Mouse (Mus musculus) urinary bladder, adult 2 months (tissue): ENCODE measurements around the gene Clec4n. TPM values are rescaled to one million over a fixed set of nuclear protein-coding genes. Genes with fewer than 3 reads are reported as not detected.
"Not testable (repeated sequence)": the region's sequence is repeated elsewhere in the genome, so short reads cannot be mapped to it uniquely, and the experiment has no call there.

Experiments used
- DNase-seq: peaks from one replicate; pipeline ENCODE4 v3.0.0; 2022; ENCODE audit warnings: low spot score
- polyA plus RNA-seq: library from polyadenylated mRNA; depleted of rRNA; stranded (reverse); fragments of >200 nt; gene quantifications from 2 replicates; pipeline ENCODE4 v1.2.3, GENCODE M21; 2012; rRNA removed

The Clec4n gene
- polyA plus RNA-seq, 1 experiment = 5.2 TPM

- DNase-seq = no peak
Observed at GRCm38 (mm10) chr6:123292751-123293400, 63.2 kb downstream of the Clec4n start.

GRCm38 (mm10) chr6:123293509-123293908 lies 63.9 kb downstream of the Clec4n start:
- not testable (repeated sequence) for DNase-seq

Other genes starting within 250 kb of the Clec4n start
- 0.10 TPM in 1 of 2 replicates, not detected in the other for gene Clec4a4, start 239.5 kb upstream of the Clec4n start, polyA plus RNA-seq
- gene Clec4b1, start 179.9 kb upstream of the Clec4n start, polyA plus RNA-seq = 3.4 and 3.8 TPM in 2 replicates
- 9.3 TPM in 2 replicates for gene Clec4a2, start 123.4 kb upstream of the Clec4n start, polyA plus RNA-seq
- not detected in 2 replicates for gene Clec4b2, start 57.0 kb upstream of the Clec4n start, polyA plus RNA-seq
- gene Clec4d, start 32.3 kb downstream of the Clec4n start, polyA plus RNA-seq = 0.32 and 0.45 TPM in 2 replicates
- 0.07 and 0.18 TPM in 2 replicates for gene Clec4e, start 60.0 kb downstream of the Clec4n start, polyA plus RNA-seq
- gene Vmn2r19, start 78.5 kb downstream of the Clec4n start, polyA plus RNA-seq = not detected in 2 replicates
- gene Vmn2r20, start 188.3 kb downstream of the Clec4n start, polyA plus RNA-seq = not detected in 2 replicates